Mouse (Mus musculus) inflammation-experienced regulatory T-cells (primary cell): ENCODE data around the gene Ripk3. TPM values are rescaled to one million over a fixed set of nuclear protein-coding genes. Genes with fewer than 3 reads are reported as not detected.

ENCODE experiments used
- polyA plus RNA-seq, 2 experiments: library from polyadenylated mRNA; unstranded; fragments of 100-300 nt; shearing (Covaris generic); gene quantifications; one replicate each; pipeline ENCODE4 v1.2.1; 2017

Ripk3 gene
- 10 to 100 TPM; 62.4 to 75.6 TPM for polyA plus RNA-seq

GRCm38 (mm10) chr14:55788256-55789050, at the start of gene Ripk3:
Ripk3 (minus strand) TSS chr14:55788865.

GRCm38 (mm10) chr14:55822991-55823762, 34.5 kb upstream of the Ripk3 start, which contains the start of gene Nfatc4:
Nfatc4 (plus strand) TSS chr14:55823144.

DNA sequence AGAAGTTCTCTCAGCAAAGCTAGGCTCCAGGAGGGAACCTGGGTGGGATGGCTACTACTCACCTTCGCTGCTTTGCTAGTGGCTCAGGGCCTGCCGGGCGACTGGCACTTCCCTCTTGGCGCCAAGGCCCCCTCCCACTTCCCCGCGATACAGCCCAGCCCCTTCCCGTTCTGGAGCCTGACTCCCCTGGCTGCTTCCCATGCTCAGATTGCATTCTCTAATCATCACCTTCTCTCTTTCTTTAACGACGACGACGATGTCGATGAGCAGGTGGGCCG, 4.8 kb downstream of the Ripk3 start, which contains the start of gene Adcy4:
Gene Adcy4, minus strand, starts transcription at position 138 of the 278 bp plus-strand sequence.

GRCm38 (mm10) chr14:55765696-55766095, 23.0 kb downstream of the Ripk3 start, which contains the start of gene Ltb4r1:
Ltb4r1 (plus strand) TSS chr14:55765962.

GRCm38 (mm10) chr14:55761163-55761562, 27.5 kb downstream of the Ripk3 start, which contains the start of gene Ltb4r2:
Ltb4r2 (plus strand) TSS chr14:55761428.

GRCm38 (mm10) chr14:55758363-55758784, 30.3 kb downstream of the Ripk3 start, which contains the start of gene Cideb:
Cideb (minus strand) TSS chr14:55758458.

DNA sequence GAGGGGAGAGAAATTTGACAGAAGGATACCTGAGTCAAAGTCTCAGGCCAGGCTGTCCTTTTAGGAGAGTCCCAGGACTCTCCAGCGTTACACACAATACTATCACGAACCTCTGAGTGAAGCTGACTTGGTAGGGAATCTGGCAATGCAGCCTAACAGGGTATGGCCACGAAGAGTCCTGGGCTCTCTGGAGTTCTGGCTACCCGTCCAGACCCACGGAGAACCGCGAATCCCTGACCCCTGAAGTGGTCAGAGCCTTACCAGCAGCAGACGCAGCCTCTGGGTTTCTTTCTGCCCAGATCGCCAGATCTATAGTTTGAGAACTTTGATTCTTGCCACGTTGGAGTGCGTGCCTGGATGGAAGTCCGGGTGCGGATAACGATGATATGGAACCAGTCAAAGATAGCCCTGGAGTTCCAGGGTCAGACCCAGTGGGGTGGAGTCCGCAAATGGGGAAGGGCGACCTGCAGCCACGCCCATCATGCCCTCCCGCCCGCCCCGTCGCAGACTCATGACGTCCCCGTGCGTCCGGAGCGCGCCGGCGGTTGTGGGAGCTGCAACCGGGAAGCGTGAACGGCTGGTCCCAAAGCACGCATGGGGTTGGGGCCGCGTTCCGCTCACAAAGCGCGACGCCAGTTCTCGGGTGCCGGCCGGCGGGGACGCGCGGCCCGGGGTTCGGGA, 43.3 kb downstream of the Ripk3 start, which contains the start of the genes Dhrs1 and Nop9:
Gene Dhrs1, minus strand, starts transcription at position 511 of the 681 bp plus-strand sequence.
Gene Nop9, plus strand, starts transcription at position 514 of the 681 bp plus-strand sequence.

Other genes with a start within 250 kb of the Ripk3 start
- 10 to 100 TPM; 21.5 to 51.6 TPM for gene Pck2, start 248.6 kb downstream of the Ripk3 start, polyA plus RNA-seq
- 100 to 1,000 TPM; 141 to 145 TPM for gene Dcaf11, start 228.9 kb downstream of the Ripk3 start, polyA plus RNA-seq
- 1 to 10 TPM; 4.4 to 6.9 TPM for gene A730061H03Rik, start 228.5 kb downstream of the Ripk3 start, polyA plus RNA-seq
- gene Fitm1, start 213.2 kb downstream of the Ripk3 start, polyA plus RNA-seq = not detected
- gene Psme1, start 210.7 kb downstream of the Ripk3 start, polyA plus RNA-seq = 1,000 to 10,000 TPM; 1,004 to 1,125 TPM
- 10 to 100 TPM; 32.7 to 34.1 TPM for gene Emc9, start 203.6 kb downstream of the Ripk3 start, polyA plus RNA-seq
- gene Psme2, start 197.8 kb downstream of the Ripk3 start, polyA plus RNA-seq = 100 to 1,000 TPM; 686 to 830 TPM
- 10 to 100 TPM; 61.0 to 75.2 TPM for gene Rnf31, start 197.2 kb downstream of the Ripk3 start, polyA plus RNA-seq
- 100 to 1,000 TPM; 149 to 175 TPM for gene Irf9, start 185.3 kb downstream of the Ripk3 start, polyA plus RNA-seq
- 10 to 100 TPM in 1 of 2 experiments, 1 to 10 TPM in 1; 2.7 to 16.9 TPM for gene Rec8, start 170.8 kb downstream of the Ripk3 start, polyA plus RNA-seq
- gene Ipo4, start 152.9 kb downstream of the Ripk3 start, polyA plus RNA-seq = 10 to 100 TPM; 50.2 to 65.2 TPM
- gene Gm49378, start 151.0 kb downstream of the Ripk3 start, polyA plus RNA-seq = 1 to 10 TPM; 1.4 to 3.0 TPM
- gene Tm9sf1, start 145.1 kb downstream of the Ripk3 start, polyA plus RNA-seq = 10 to 100 TPM; 73.1 to 82.7 TPM
- gene Tssk4, start 138.7 kb downstream of the Ripk3 start, polyA plus RNA-seq = 1 to 10 TPM; 1.4 to 2.1 TPM
- gene Mdp1, start 128.4 kb downstream of the Ripk3 start, polyA plus RNA-seq = 100 to 1,000 TPM in 1 of 2 experiments, 10 to 100 TPM in 1; 97.3 to 101 TPM
- gene Gmpr2, start 116.9 kb downstream of the Ripk3 start, polyA plus RNA-seq = 10 to 100 TPM; 41.6 to 61.3 TPM
- gene Nedd8, start 116.7 kb downstream of the Ripk3 start, polyA plus RNA-seq = 100 to 1,000 TPM; 358 to 380 TPM
- 10 to 100 TPM; 57.8 to 66.2 TPM for gene Tinf2, start 107.0 kb downstream of the Ripk3 start, polyA plus RNA-seq
- under 1 TPM; 0.14 to 0.76 TPM for gene Tgm1, start 74.9 kb downstream of the Ripk3 start, polyA plus RNA-seq
- gene Rabggta, start 66.6 kb downstream of the Ripk3 start, polyA plus RNA-seq = 10 to 100 TPM; 54.5 to 89.6 TPM
- gene Dhrs1, start 43.2 kb downstream of the Ripk3 start, polyA plus RNA-seq = 10 to 100 TPM; 21.9 to 45.9 TPM
- 10 to 100 TPM; 45.0 to 53.1 TPM for gene Nop9, start 43.2 kb downstream of the Ripk3 start, polyA plus RNA-seq
- not detected for gene Cideb, start 30.4 kb downstream of the Ripk3 start, polyA plus RNA-seq
- 1 to 10 TPM in 1 of 2 experiments, under 1 TPM in 1; 0.35 to 1.1 TPM for gene Ltb4r2, start 27.4 kb downstream of the Ripk3 start, polyA plus RNA-seq
- 10 to 100 TPM in 1 of 2 experiments, 1 to 10 TPM in 1; 1.2 to 10.9 TPM for gene Ltb4r1, start 22.9 kb downstream of the Ripk3 start, polyA plus RNA-seq
- under 1 TPM; 0.04 to 0.45 TPM for gene Adcy4, start 4.8 kb downstream of the Ripk3 start, polyA plus RNA-seq
- gene Nfatc4, start 34.3 kb upstream of the Ripk3 start, polyA plus RNA-seq = 1 to 10 TPM in 1 of 2 experiments, not detected in 1; 1.6 TPM
- gene Nynrin, start 65.1 kb upstream of the Ripk3 start, polyA plus RNA-seq = 1 to 10 TPM in 1 of 2 experiments, under 1 TPM in 1; 0.22 to 1.5 TPM
- gene Cbln3, start 95.5 kb upstream of the Ripk3 start, polyA plus RNA-seq = under 1 TPM; 0.33 to 0.48 TPM
- gene Khnyn, start 96.1 kb upstream of the Ripk3 start, polyA plus RNA-seq = 10 to 100 TPM; 67.6 to 78.9 TPM
- gene Sdr39u1, start 111.4 kb upstream of the Ripk3 start, polyA plus RNA-seq = 10 to 100 TPM; 72.3 to 79.5 TPM
- gene Cma1, start 155.8 kb upstream of the Ripk3 start, polyA plus RNA-seq = not detected
- gene Cma2, start 162.1 kb upstream of the Ripk3 start, polyA plus RNA-seq = not detected
- gene Mcpt1, start 229.1 kb upstream of the Ripk3 start, polyA plus RNA-seq = not detected
- gene Mcpt9, start 241.6 kb upstream of the Ripk3 start, polyA plus RNA-seq = under 1 TPM in 1 of 2 experiments, not detected in 1; 0.32 TPM